Mouse (Mus musculus): ENCODE results near the gene Pgam5. TPM values are rescaled to one million over a fixed set of nuclear protein-coding genes. Genes with fewer than 3 reads are reported as not detected.

The Pgam5 gene
- polyA plus RNA-seq, 1 experiment: 14.9 TPM

GRCm38 (mm10) chr5:110276910-110277309 is 7.2 kb upstream of the Pgam5 start:
- Histone ChIP-seq H3K27ac (ENCODE audit: insufficient read depth, low read length) (no peak overlapping the region), H3K36me3 (ENCODE audit: control insufficient read depth, insufficient read depth, low read length) (no peaks in the 10 kb centered on the region), H3K4me3 (ENCODE audit: extremely low read depth, insufficient read depth, insufficient read length) (no peak overlapping the region), H3K27me3 (ENCODE audit: control insufficient read depth, insufficient read depth, low read length) (no peaks in the 10 kb centered on the region), H3K4me1 (ENCODE audit: control insufficient read depth, insufficient read depth, insufficient read length) (no peaks in the 10 kb centered on the region)
- no peak for TF ChIP-seq POLR2A (IDR thresholded peaks at IDR 0.05; ENCODE audit: low read depth, low read length)
- TF ChIP-seq CTCF (IDR thresholded peaks at IDR 0.05; ENCODE audit: extremely low read depth, insufficient read depth, insufficient read length, insufficient replicate concordance): no peak
- no peak for DNase-seq (ENCODE audit: low read depth in 1 of 2, low spot score in 2 of 2)
- 91% methylated on average over 1 of the region's 1 CpGs for WGBS

GRCm38 (mm10) chr5:110276391-110276790 is 6.7 kb upstream of the Pgam5 start:
- no peak for DNase-seq (ENCODE audit: low read depth in 1 of 2, low spot score in 2 of 2)
- H3K4me1 ChIP-seq (ENCODE audit: control insufficient read depth, insufficient read depth, insufficient read length): no peaks in the 10 kb centered on the region
- WGBS: 89% methylated on average over 2 of the region's 2 CpGs
- TF ChIP-seq CTCF (IDR thresholded peaks at IDR 0.05; ENCODE audit: extremely low read depth, insufficient read depth, insufficient read length, insufficient replicate concordance): no peak
- TF ChIP-seq POLR2A (IDR thresholded peaks at IDR 0.05; ENCODE audit: low read depth, low read length): no peak
- no peaks in the 10 kb centered on the region for H3K27me3 ChIP-seq (ENCODE audit: control insufficient read depth, insufficient read depth, low read length)
- H3K27ac ChIP-seq (ENCODE audit: insufficient read depth, low read length): no peak overlapping the region
- H3K36me3 ChIP-seq (ENCODE audit: control insufficient read depth, insufficient read depth, low read length): no peaks in the 10 kb centered on the region
- no peak overlapping the region for H3K4me3 ChIP-seq (ENCODE audit: extremely low read depth, insufficient read depth, insufficient read length)

DNA sequence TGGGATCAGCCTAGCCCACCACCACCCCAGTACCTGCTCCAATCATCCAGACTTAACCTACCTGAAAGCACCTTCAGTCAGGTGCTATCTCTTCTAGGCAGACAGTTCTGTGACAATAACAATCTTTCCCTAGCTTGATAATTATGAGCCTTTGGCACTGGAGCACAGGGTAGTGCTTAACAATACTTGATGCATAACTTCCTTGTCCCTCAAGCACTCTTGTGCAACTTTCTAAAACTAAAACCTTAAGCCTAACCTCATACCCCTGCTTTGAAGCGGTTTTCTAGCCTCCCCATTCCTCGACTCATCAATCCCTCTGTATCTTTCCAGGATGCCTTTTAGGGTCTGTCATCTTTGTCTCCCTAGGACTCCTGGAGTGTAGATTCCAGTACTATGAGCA is 5.1 kb upstream of the Pgam5 start:
- no peak overlapping the region for H3K27ac ChIP-seq (ENCODE audit: insufficient read depth, low read length)
- TF ChIP-seq POLR2A (IDR thresholded peaks at IDR 0.05; ENCODE audit: low read depth, low read length): no peak
- no peak for TF ChIP-seq CTCF (IDR thresholded peaks at IDR 0.05; ENCODE audit: extremely low read depth, insufficient read depth, insufficient read length, insufficient replicate concordance)
- H3K36me3 ChIP-seq (ENCODE audit: control insufficient read depth, insufficient read depth, low read length): no peaks in the 10 kb centered on the region
- no peaks in the 10 kb centered on the region for H3K4me1 ChIP-seq (ENCODE audit: control insufficient read depth, insufficient read depth, insufficient read length)
- WGBS: 80% methylated on average over 2 of the region's 2 CpGs
- no peaks in the 10 kb centered on the region for H3K27me3 ChIP-seq (ENCODE audit: control insufficient read depth, insufficient read depth, low read length)
- DNase-seq (ENCODE audit: low read depth in 1 of 2, low spot score in 2 of 2): no peak
- H3K4me3 ChIP-seq (ENCODE audit: extremely low read depth, insufficient read depth, insufficient read length): no peak overlapping the region

DNA sequence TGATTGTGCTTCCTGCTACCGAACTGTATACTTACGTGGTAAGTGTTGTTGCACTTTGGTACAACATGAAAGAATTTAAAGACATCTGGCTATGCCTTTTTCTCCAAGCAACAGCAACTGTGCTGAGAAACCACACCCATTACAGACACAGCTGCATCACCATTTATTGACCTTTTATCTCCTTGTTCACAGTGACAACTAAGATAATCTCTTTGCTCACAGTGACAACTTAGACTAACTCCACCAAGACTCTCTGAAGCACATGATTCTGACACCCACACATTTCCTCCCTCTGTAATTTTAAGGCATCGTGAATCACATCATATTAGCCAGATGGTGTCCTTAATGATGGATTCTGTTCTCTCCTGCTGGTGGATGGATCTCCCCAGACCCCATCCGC is 4.4 kb upstream of the Pgam5 start:
- Histone ChIP-seq H3K27me3 (ENCODE audit: control insufficient read depth, insufficient read depth, low read length) (no peaks in the 10 kb centered on the region), H3K4me3 (ENCODE audit: extremely low read depth, insufficient read depth, insufficient read length) (no peak overlapping the region), H3K27ac (ENCODE audit: insufficient read depth, low read length) (no peak overlapping the region), H3K4me1 (ENCODE audit: control insufficient read depth, insufficient read depth, insufficient read length) (0 out of 2 replicates have a peak, but pooled peaks cover under 1% of the 10 kb centered on the region), H3K36me3 (ENCODE audit: control insufficient read depth, insufficient read depth, low read length) (no peaks in the 10 kb centered on the region)
- TF ChIP-seq POLR2A (IDR thresholded peaks at IDR 0.05; ENCODE audit: low read depth, low read length) (no peak), CTCF (IDR thresholded peaks at IDR 0.05; ENCODE audit: extremely low read depth, insufficient read depth, insufficient read length, insufficient replicate concordance) (no peak)
- WGBS: 77% methylated on average over 4 of the region's 4 CpGs
- no peak for DNase-seq (ENCODE audit: low read depth in 1 of 2, low spot score in 2 of 2)

GRCm38 (mm10) chr5:110270242-110270641 is 529 bp upstream of the Pgam5 start:
- TF ChIP-seq POLR2A (IDR thresholded peaks at IDR 0.05; ENCODE audit: low read depth, low read length): no peak
- TF ChIP-seq CTCF (IDR thresholded peaks at IDR 0.05; ENCODE audit: extremely low read depth, insufficient read depth, insufficient read length, insufficient replicate concordance): no peak
- no peaks in the 10 kb centered on the region for H3K27me3 ChIP-seq (ENCODE audit: control insufficient read depth, insufficient read depth, low read length)
- H3K4me1 ChIP-seq (ENCODE audit: control insufficient read depth, insufficient read depth, insufficient read length): peaks cover 6% of the 10 kb centered on the region; the same call in 1 of the 2 replicates
- H3K36me3 ChIP-seq (ENCODE audit: control insufficient read depth, insufficient read depth, low read length): peaks cover 6% of the 10 kb centered on the region
- 96% methylated on average over 6 of the region's 6 CpGs for WGBS
- no peak overlapping the region for H3K27ac ChIP-seq (ENCODE audit: insufficient read depth, low read length)
- H3K4me3 ChIP-seq (ENCODE audit: extremely low read depth, insufficient read depth, insufficient read length): no peak overlapping the region
- no peak for DNase-seq (ENCODE audit: low read depth in 1 of 2, low spot score in 2 of 2)

DNA sequence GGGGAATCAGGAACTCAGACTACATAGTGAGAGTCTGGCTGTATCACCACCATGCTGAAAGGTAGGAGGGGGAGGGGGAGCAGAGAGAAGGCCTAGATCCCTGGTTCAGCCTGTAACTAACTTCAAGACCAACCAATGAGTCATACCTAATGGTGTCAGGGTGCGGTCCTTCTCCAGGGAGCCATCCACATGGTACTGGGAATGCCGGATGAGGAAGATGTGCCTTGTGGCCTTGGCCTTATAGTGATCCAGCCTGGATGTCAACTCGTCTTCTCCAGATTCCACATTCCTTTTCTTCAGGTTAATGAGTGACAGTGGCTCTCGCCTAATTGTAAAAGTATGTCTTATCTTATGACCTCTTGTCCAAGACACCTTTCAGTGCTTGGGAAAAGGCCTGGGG is 2.8 kb downstream of the Pgam5 start:
- no peak for DNase-seq (ENCODE audit: low read depth in 1 of 2, low spot score in 2 of 2)
- Histone ChIP-seq H3K27me3 (ENCODE audit: control insufficient read depth, insufficient read depth, low read length) (no peaks in the 10 kb centered on the region), H3K4me1 (ENCODE audit: control insufficient read depth, insufficient read depth, insufficient read length) (peaks cover 6% of the 10 kb centered on the region; the same call in 1 of the 2 replicates), H3K36me3 (ENCODE audit: control insufficient read depth, insufficient read depth, low read length) (peaks cover 13% of the 10 kb centered on the region), H3K27ac (ENCODE audit: insufficient read depth, low read length) (no peak overlapping the region), H3K4me3 (ENCODE audit: extremely low read depth, insufficient read depth, insufficient read length) (no peak overlapping the region)
- TF ChIP-seq POLR2A (IDR thresholded peaks at IDR 0.05; ENCODE audit: low read depth, low read length): no peak
- TF ChIP-seq CTCF (IDR thresholded peaks at IDR 0.05; ENCODE audit: extremely low read depth, insufficient read depth, insufficient read length, insufficient replicate concordance): no peak
- 94% methylated on average over 4 of the region's 4 CpGs for WGBS

DNA sequence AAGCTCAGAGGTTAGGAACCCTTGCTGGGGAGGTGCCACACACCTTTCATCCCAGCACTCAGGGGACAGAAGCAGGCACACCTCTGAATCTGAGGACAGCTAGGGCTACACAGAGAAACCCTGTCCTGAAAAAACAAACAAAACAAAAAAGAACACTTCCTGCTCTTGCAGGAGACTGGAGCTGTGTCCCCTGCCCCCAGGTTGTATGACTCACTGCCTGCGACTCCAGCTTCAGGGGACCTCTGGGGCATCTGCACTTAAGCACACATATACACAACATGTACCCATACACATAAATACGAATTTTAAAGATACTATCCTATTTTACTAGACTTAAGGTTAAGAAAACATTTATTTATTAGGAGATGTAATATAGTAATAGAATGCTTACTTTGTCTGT is 25.6 kb downstream of the Pgam5 start:
- no peak for DNase-seq (ENCODE audit: low read depth in 1 of 2, low spot score in 2 of 2)
- WGBS: 100% methylated on average over 2 of the region's 2 CpGs
- TF ChIP-seq CTCF (IDR thresholded peaks at IDR 0.05; ENCODE audit: extremely low read depth, insufficient read depth, insufficient read length, insufficient replicate concordance) (no peak), POLR2A (IDR thresholded peaks at IDR 0.05; ENCODE audit: low read depth, low read length) (no peak)
- Histone ChIP-seq H3K27me3 (ENCODE audit: control insufficient read depth, insufficient read depth, low read length) (no peaks in the 10 kb centered on the region), H3K4me3 (ENCODE audit: extremely low read depth, insufficient read depth, insufficient read length) (no peak overlapping the region), H3K36me3 (ENCODE audit: control insufficient read depth, insufficient read depth, low read length) (peaks cover 49% of the 10 kb centered on the region), H3K27ac (ENCODE audit: insufficient read depth, low read length) (no peak overlapping the region), H3K4me1 (ENCODE audit: control insufficient read depth, insufficient read depth, insufficient read length) (no peaks in the 10 kb centered on the region)
